Mouse (Mus musculus) right cerebral cortex, postnatal 36 days (tissue): ENCODE results near the gene Mvb12b.
"Not testable (repeated sequence)": the region's sequence is repeated elsewhere in the genome, so short reads cannot be mapped to it uniquely, and the experiment has no call there.

ENCODE experiments used
- DNase-seq, 2 experiments: peaks; one replicate each; pipeline ENCODE4 v3.0.0; 2022; ENCODE audit warnings: low spot score in 2 of 2, mixed read lengths in 1 of 2

Mvb12b gene

GRCm38 (mm10) chr2:33887328-33888099 is at the start of gene Mvb12b:
Gene Mvb12b (minus strand): TSS chr2:33887946.
- peak; percentile 21 to 32 for DNase-seq

GRCm38 (mm10) chr2:33935756-33936155 is 48.0 kb upstream of the Mvb12b start:
- peak; percentile 26 to 39 for DNase-seq

- DNase-seq: no peak
Measured at GRCm38 (mm10) chr2:33933606-33934510, 46.1 kb upstream of the Mvb12b start.

DNA sequence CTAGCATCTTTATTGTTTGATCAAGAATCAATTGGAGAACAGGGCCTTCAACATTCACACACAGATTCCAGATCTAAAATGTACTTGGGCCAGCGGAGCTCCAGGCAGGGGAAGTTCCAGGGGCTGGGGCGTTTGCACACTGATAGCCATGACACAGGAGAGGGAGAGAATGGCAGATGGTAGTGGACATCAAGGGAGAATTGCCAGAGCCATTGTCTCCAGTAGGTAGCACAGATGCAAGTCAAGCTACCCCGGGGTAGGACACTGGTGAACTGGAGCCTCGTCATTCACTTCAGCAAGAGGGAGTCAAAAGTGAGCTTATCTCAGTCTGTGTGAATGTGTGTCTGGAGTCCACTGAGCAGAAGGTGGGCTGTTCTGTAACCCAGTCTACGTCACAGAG is 43.4 kb upstream of the Mvb12b start:
- no peak for DNase-seq

- no peak for DNase-seq
Measured at GRCm38 (mm10) chr2:33925288-33925687, 37.5 kb upstream of the Mvb12b start.

- DNase-seq: no peak
Measured at GRCm38 (mm10) chr2:33923482-33923881, 35.7 kb upstream of the Mvb12b start.

DNA sequence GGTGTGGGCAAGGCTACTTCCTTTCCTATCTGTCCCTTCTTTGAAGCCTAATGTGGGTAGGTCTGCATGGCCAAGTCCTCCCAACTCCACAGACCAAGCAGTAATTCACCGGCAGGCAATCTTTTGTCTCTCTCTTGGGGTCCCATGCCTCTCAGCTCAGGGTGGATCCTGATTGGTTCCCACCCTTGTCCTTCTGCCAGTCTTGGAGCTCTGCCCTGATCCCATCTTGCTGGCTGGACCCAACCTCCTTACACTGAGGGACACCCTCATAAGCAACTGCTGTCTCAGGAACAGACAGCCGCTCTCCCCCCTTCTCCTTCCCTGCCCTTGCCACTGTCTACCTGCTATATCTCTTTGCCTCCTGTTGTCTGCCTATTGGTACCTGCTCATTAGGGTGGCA is 34.7 kb upstream of the Mvb12b start:
- no peak for DNase-seq

GRCm38 (mm10) chr2:33919934-33920615 is 32.3 kb upstream of the Mvb12b start:
- DNase-seq: no peak

GRCm38 (mm10) chr2:33918824-33919223 is 31.1 kb upstream of the Mvb12b start:
- DNase-seq: no peak

DNA sequence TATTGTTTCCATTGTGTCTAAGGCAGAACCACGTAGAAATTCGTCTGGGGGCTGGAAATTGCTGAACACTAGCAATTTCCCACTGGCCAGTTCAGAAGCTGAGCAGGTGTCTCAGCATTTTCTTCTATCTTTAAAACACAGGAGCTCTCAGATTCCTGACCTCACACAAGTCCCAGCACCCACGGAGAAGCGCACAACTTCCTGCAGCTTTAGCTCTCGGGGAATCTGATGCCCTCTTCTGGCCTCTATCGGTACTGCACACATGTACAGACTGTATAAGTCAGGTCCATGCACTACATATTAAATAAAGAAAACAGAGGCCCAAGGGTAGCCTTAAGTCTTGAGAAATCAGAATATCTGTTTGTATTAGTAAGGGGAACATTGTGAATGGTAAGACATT is 30.6 kb upstream of the Mvb12b start:
- no peak for DNase-seq

DNA sequence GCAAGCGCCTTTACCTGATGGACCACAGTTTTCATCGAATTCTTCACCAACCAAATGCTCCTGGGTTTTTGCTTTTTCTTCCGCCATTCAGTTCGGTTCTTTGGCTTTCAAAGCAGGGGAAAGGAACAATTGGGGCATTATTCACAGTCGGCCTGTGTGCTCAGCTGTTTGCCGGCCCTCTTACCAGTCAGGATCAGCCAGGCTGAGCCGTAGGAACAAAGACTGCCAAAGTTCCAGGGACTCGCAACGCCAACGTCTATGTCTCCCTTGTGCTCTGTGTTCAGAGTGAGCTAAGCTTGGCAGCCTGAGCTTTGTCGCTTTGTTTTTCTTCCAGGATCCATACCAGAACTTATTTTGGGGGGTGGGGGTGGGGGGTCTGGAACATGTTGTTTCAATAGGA is 28.9 kb upstream of the Mvb12b start:
- peak in 1 of 2 experiments; percentile 28 for DNase-seq

GRCm38 (mm10) chr2:33914998-33915397 is 27.3 kb upstream of the Mvb12b start:
- DNase-seq: no peak

GRCm38 (mm10) chr2:33914334-33914733 is 26.6 kb upstream of the Mvb12b start:
- no peak for DNase-seq

DNA sequence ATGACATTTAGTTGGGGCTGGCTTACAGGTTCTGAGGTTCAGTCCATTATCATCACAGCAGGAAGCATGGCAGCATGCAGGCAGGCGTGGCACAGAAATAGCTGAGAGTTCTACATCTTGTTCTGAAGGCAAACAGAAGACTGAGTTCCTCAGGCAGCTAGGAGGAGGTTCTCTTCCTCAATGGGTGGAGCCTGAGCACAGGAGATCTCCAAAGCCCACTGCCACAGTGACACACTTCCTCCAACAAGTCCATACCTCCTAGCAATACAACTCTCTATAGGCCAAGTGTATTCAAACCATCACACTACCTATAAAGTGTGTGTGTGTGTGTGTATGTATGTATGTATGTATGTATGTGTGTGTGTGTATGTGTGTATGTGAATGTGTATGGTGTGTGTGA is 25.9 kb upstream of the Mvb12b start:
- DNase-seq: not testable (repeated sequence)

DNA sequence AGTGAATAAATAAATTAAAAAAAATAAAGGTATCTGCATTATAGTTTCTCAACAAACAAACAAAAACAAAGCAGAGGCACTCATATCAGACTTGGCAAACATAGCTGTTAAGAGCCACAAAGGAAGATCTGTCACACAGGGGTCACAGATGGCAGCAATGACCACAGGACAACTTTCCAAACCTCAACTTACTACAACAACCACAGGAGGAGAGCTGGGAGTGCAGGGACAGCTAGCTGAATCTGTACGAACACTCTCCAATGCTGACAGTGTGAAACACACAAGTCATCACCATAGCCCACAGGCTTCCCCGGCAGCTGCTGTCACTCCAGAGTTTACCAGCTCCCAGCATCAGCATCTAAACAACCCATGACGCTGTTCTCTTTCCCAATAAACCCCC is 25.0 kb upstream of the Mvb12b start:
- no peak for DNase-seq

GRCm38 (mm10) chr2:33908374-33908773 is 20.6 kb upstream of the Mvb12b start:
- peak in 1 of 2 experiments; percentile 7 for DNase-seq

DNA sequence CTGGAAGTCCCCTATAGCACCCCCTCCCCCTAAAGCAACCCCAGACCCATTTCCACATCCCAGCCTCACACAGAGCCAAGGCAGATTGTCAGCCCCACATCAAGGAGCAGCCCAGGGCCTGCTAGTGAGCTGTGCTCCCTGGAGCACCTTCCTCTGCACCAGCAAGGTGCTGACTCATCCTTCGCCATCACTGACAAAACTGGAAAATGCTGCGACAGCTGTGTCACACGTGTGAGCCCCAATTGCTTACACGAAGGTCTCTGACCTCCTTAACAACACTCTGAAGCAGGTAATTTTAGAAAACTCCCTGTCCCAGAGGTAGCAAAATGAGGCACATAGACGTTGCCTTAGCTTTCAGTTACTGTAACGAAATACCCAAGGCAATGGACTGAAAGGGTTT is 19.4 kb upstream of the Mvb12b start:
- DNase-seq: no peak

- DNase-seq: no peak
Measured at GRCm38 (mm10) chr2:33895829-33896228, 8.1 kb upstream of the Mvb12b start.

GRCm38 (mm10) chr2:33893151-33893550 is 5.4 kb upstream of the Mvb12b start:
- no peak for DNase-seq

- peak in 1 of 2 experiments; percentile 28 for DNase-seq
Measured at GRCm38 (mm10) chr2:33892354-33892753, 4.6 kb upstream of the Mvb12b start.

- DNase-seq: no peak
Measured at GRCm38 (mm10) chr2:33888100-33888385, 297 bp upstream of the Mvb12b start.
